Mouse (Mus musculus) heart, adult 9 months (tissue): Measurements from ENCODE around the gene Lrrk2.
A peak's percentile ranks its signal among the peaks of the same experiment; 100 is the strongest.

Experiments used
- DNase-seq, 2 experiments: peaks; one replicate each; pipeline ENCODE4 v3.0.0; 2022; ENCODE audit warnings: low spot score in 2 of 2

Lrrk2 gene

DNA sequence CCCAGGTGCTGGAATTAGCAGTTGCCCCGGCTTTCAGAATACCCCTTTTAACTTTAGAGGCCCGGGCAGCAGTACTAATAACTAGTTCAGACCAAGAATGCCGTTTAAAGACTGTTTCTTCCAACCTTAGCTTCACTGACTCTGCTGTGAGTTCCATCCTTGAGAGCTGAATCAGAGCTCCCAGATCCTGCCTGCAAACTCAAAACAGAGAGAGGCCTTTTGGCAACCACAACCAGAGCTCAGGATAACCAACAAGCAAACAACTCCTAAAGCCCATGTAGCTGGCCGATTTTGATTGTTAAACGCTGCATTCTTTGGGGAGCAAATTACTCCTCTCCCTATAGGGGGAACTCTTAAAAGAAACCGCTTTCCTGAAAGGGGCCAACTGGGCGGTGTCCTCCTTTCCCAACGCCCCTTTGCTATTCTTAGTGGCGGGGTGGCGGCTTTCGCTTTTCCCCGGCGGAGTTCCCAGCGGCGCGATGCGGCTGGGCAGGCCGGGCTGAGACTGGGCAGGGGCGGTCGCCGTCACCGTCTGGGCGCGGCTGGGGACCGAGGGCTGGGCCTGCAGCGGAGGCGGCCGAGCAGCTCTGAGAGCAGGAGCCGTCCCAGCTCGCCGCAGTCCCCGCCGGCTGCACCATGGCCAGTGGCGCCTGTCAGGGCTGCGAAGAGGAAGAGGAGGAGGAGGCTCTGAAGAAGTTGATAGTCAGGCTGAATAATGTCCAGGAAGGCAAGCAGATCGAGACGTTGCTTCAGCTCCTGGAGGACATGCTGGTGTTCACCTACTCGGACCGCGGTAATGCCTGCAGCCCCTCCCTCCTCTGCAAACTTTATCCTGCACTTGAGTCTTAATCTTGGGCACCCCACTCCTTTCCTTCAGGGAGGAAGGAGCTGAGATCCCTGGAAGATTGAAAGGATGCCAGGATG, at the start of gene Lrrk2:
Gene Lrrk2, plus strand, starts transcription at position 531 of the 924 bp plus-strand sequence.
- DNase-seq = peak; percentile 89 to 90

DNA sequence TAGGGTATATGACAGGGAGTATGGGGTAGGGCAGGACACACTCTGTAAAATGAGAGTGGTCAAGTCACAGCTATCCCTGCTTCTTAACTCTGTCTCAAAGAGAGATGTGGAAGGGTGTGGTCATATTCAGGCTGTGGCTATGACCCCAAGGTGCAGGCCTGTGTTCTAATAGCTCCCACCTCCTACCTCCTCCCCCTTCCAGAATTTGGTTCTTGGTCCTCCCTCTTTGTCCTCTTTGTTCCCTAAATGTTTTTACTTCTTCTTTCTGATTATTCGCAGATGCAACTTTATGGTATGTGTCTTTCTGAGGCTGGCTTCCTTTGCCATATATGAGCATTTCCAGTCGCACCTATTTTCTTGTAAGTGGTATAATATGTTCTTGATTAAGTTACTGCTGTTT, 48.5 kb upstream of the Lrrk2 start:
- DNase-seq = no peak

DNA sequence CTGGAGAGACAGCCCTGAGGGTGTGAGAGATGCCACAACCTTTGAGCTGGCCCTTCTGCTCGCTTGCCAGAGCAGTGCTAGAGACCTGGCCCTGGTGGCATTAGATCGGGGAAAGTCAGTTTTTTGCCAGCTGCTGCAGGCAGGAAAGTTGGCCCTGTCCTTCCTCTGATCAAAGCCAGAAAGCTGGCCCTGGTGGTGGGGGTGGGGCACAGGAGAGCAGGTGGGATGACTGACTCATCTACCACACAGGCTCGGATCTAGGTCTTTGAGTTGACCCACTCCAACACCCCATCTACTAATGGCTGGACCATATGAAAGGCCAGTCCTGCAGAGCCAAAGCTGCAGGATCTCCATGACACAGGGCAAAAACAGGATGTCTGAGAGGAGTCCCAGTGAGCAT, 43.8 kb upstream of the Lrrk2 start:
- DNase-seq = no peak

DNA sequence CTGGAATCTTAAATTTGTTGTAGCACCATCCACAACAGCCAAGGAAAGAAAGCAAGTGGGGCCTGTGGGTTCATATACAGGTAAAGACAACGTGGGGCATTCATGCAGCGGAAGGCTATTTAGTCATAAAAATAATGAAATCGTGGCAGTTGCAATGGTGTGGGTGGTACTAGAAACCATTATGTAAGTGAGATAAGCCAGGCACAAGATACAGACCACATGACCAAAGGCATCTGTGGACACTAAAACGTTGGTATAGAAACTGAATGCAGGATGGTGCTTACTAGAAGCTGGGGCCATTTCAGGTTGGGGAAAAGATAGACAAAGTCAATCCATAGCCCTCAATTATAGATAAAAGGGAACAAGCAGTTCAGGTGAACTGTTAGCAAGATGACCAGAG, 40.5 kb upstream of the Lrrk2 start:
- no peak for DNase-seq

DNA sequence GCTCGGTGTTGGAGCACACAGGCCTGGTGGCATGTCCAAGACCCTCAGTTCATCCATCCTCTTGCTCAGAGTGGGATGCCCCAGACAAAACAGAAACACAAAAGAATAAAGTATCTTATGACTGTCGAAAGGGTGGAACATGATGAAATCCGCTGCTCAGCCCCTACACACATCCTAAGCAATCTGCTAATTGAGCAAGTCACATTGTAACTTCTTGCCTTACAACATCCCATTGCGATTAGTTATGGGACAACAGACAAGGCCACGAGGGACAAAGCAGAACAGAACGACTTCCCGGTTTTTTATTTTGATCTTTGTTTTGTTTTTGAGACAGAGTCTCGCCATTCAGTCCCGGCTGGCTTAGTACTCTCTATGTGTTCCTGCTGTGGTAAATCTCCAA, 39.9 kb upstream of the Lrrk2 start:
- DNase-seq = no peak

DNA sequence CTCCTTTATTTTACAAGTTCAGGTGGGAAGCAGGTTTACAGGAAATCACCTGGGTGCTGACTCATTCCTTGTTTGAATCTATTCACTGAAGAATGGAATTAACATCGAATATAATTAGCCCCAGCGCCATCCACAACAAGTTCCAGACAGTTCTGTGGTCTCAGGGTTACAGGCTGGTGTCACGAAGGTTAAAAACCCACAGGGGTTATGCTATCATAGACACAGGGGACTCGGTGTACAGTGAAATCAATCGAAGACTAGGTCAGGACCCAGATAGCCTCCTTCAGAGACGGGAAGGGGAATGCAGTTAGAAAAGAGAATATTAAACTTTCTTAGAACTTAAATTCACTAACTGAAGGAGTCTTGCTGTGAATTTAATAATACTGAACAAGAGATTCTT, 39.2 kb upstream of the Lrrk2 start:
- DNase-seq = no peak

DNA sequence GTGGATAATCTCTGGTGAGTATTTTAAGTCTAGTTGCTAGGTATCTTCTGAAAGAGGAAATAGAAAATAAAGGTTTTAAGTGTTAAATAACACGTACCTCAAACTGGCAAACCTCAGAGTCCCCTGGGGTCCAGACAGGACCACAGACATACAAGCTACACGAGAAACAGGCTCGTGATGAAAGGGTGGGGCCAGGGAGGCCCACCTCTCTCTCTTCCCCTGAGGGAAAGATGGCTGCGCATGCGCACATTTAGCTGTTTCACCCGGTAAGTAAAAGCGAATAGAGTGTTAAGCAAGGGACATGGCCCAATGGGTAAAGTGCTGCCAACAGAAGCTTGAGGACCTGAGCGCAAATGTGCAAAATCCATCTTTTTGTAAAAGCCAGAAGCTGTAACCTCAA, 38.7 kb upstream of the Lrrk2 start:
- DNase-seq = peak in 1 of 2 experiments; percentile 23

DNA sequence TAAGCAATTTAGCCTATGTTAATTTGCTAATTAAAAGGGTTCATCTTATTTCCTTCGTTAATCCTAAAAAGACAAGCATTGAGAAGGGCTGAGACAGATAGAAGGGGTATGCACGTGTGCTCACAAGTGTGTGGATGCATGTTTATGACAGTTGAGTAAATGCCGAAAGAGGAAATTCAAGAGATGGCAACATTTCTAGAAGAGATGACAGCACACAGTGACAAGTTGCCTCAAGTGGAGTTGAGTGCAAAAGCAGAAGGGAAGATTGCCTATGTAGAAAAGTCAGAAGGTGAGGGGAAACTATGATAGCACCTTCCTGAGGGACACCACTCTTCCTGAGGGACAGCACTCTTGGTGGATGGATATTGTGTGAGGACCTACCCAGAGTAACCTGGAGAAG, 31.3 kb upstream of the Lrrk2 start:
- no peak for DNase-seq

DNA sequence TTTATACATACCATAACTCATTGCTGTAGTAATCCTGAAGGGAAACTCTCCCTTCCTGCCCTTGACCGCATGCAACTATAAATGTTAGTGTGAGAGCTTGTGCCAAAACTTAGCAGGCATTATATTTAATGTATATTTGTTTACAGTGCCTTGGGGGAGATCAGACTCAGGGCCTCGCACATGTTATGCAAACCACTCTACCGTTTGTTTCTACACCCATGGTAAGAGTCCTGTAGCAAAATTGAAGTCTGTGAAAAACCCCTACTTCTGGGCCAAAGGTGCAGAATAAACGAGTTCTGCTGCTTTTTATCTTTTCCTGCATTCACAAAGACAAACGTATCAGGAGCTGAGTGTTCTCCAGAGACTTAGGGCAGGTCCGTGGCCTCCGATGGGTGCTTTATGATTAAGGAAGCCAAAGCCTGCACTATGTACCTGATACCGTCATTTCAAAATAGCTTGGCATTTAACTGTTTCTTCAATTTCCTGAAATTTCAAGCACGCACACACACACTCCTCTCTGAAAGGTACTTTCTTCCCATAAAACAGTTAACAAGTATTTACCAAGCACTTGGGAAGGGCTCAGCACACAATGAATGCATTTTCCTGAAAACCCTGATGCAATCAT, 30.2 kb upstream of the Lrrk2 start:
- no peak for DNase-seq

DNA sequence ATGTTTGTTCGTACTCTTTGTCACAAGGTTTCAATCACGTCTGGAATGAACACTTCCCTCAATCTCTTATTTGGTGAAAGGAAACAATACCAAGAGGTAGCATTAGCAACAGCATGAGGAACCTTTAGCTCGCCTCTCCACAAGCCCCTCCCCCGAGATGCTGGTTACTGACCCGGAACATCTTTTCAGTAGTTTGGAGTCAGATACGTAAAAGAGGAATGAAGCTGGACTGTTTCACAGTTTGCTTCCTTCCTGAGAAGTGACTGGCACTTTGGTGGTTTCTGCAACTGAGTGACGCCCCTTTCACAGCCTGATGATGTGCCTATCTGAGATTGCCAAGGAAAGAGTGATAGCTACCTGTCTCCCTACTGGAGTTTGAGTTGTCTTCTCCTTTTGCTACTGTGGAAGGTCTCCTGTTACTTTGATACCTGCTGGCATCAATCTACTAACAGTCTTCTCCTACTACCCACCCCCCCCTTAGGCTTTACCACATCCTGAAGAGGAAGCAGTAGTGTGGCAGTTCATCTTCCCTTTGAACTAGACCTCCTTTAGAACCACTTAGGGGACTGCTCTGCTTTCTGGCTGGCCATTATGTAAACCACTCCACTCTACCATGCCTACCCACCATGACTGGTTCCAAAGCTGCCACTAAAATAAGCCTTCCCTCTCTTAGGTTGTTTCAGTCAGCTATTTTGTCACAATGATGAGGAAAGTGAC, 29.2 kb upstream of the Lrrk2 start:
- DNase-seq = no peak

DNA sequence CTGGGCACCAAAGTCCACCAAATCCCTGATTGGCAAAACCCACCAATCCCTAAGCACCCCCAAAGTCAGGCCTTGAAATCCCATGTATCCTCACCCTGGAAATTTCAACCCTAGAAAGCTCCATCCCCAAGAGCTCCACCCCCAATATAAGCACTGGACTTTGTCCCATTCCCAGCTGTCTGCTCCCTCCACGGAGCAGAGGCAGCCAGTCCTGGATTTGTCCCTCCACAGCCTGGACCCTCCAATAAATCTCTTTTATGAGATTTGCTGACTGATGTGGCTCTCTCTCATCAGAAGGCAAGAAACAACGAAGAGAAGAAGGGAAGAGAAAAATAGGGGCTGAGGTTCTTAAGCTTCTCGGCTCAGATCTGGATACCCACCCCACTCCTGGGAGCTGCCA, 22.7 kb upstream of the Lrrk2 start:
- DNase-seq = no peak

DNA sequence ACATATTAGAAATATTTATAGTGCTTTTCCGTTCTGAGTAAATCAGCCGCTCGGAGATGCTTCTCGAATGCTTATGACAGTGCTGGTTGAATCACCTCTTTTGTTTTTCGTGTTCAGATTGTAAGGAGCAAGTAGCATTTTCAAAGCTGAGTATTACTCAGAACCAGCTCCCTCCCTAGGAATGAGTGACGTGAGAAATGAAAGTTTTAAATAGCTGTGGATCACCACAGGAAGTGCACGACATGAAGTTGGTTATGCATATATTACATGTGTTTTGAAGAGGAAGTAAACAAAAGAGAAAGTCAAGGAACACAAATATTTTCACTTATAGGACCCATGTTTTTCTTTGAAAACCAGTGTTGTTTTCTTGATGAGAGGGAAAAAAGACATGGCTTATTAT, 21.5 kb upstream of the Lrrk2 start:
- DNase-seq = no peak

DNA sequence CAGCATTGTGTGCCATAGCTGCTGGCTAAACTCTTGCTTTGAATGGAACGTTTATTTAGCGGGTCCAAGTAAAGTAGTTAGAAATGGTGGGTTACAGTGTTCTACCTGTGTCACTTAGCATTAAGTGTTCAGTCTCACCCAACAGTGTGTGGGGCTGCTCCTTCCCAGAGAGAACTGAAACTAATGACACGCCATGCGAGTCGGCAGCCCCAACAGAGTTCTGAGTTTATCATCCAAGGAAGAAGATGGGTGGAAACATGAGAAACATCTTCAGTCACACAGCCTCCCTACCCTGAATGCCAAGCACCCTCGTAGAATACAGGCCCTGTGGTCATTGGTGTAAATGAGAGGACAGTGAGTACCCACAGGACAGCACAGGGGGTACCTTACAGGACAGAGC, 14.7 kb upstream of the Lrrk2 start:
- DNase-seq = no peak

DNA sequence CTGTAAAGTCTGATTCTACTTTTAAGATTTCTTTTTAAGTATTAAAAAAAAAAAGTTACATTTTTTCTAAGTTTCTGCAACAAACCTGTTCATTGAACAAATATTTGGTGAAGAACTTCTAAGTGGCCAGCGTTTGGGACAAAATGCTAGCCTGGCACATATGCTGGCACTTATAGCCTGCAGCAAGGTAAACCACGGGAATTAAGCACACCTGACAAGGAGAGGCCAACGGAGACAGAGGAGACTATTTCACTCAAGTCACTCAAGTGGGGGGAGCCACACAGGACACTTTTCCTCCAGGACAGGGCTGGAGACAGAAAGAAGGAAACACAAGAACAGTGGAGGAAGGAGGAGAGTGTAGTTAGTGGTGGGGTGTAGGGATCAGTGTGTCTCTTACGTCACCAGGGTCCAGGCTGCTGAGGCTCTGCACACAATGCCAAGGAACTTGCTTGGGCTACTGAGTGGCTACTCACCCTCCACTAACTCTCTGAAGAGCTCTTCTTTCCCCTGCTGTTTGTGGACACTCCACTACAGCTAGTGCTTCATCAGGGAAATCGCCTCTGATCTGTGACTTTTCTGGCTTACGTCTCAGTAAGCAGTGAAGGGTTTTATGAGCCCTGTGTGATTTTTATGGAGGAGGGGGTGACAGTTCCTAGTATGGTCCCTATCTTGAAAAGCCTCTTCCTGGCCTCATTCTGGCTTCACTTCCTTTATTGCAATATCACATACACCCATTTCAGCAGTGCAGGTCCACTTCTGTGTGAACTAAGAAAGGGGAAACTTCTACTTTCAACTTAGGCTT, 12.5 kb upstream of the Lrrk2 start:
- no peak for DNase-seq

DNA sequence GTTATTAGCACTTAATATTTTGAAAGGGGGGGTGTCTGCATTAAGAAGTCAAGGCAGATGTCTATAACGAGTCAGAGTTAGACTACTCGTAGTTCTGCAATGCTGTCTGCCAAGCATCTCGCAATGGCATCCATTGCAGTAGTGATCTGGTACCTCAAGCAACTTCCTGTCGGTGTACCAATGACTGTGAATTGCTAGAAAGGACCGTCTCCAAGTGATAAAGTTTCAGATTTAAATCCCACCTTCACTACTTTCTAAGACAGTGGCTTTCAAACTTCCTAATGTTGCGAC, 12.0 kb upstream of the Lrrk2 start:
- DNase-seq = no peak

DNA sequence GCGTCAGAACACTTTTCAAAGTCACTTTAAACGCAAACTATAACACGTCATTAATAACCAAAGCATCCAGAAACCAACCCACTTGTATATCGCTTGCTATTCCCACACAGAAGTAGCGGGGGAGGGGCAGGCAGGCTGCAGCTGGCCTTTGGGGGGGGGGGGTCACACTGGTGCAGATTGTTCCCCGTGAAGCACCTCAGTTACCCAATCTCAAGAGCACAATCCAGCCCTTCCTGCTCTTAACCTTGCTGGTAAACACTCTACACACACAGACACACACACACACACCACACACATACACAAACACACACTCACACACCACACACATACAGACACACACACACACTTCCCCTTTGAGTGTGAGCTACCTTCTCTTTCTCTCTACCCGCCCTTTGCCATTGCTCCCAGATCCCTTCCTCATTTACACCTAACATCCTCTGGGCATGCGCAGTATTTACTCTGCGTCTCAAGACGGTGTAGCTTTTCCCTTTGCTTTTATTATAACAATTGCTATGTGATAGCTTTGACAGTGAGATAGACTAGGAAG, 8.3 kb upstream of the Lrrk2 start:
- no peak for DNase-seq

DNA sequence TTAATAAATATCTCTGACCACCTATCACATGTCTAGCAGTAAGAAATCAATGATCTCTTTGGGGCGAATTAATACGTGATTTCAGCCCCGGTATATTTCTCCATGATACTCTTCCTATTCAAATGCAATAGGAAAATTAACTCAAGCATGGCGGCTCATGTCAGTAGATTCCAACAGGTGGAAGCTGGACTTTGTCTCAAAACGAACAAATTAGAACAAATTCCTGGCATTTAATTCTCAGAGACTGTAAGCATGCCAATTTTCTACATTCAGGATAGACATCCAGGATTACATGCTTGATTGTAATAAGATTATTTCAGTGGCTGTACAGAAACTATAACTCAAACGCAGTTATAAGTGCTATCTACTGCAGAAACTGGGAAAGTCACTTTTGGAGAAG, 7.4 kb upstream of the Lrrk2 start:
- no peak for DNase-seq

DNA sequence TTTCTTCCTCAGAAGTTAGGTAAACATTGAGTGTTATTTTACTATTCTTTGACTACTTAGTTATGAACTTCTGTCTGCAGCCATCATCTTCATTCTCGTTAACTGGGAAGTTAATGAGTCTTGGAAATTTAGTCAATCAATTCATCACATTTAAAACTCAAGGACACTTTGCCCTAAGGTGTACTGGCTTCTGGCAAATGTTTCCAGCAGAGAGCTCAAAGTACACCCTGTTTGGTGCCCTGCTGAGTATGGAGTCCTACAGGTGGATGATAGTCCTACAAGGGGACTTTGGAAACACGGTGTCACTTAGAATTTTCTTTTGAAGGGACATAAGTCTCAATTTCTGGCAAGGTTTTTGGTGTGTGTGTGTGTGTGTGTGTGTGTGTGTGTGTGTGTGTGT, 1.8 kb upstream of the Lrrk2 start:
- no peak for DNase-seq

DNA sequence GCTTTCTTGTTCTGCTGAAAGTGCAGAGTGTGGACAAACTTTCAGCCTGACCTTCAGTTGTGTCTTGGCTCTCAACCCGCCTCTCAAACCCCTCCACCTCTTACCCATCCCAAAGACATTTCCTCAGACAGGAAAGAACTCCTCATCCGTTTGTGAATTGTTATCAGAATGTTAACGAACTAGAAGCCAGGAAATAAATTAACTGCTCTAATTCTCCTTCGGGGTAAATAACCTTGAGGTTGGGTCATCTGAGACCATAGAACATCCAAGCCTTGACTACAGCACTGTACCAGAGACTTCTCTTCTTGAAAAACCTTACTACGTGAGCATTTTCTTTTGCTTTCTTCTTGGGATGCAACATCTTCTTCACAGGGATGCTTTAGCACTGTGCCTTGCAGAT, 988 bp upstream of the Lrrk2 start:
- no peak for DNase-seq

DNA sequence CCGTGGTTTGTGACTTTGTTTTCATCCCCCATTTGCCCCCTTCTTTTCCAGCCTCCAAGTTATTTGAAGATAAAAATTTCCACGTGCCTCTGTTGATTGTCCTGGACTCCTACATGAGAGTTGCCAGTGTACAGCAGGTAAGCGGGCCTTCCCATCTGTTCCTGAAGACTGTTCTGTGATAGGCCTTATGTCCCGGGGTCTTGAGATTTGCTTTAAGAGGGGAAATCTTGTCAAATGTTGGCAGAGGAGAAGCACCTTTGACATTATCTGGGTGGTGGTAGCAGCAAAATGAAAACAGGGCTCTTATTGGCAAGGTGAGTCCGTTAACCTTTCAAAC, 562 bp downstream of the Lrrk2 start:
- no peak for DNase-seq

DNA sequence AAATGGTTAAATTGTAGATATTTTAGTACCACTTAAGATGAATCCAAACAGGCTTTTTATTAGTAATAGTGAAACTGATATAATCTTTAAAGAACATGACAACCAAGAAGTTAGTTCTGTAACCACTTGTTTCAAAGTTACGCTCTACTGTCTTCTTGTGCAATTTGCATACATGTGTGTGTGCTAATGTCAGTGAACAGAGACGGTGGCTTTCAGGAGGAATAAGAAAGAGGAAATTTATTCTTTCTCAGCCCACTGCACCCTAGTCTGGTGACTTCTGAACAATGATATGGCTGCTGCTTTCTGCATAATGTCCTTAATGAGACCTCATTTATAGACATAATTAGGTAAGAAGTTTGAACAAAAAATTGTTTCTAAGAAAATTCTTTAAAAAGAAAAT, 7.1 kb downstream of the Lrrk2 start:
- no peak for DNase-seq
